Mouse (Mus musculus) urinary bladder, postnatal 10 days (tissue): ENCODE results near the gene Lyg1.
"Not testable (repeated sequence)": the region's sequence is repeated elsewhere in the genome, so short reads cannot be mapped to it uniquely, and the experiment has no call there.

Experiments used
- DNase-seq: peaks from one replicate; pipeline ENCODE4 v3.0.0; 2022; ENCODE audit warnings: low spot score

Gene Lyg1

GRCm38 (mm10) chr1:37957659-37958058 lies at the start of gene Lyg1:
Gene Lyg1, minus strand, starts transcription at chr1:37957759.
- no peak for DNase-seq

DNA sequence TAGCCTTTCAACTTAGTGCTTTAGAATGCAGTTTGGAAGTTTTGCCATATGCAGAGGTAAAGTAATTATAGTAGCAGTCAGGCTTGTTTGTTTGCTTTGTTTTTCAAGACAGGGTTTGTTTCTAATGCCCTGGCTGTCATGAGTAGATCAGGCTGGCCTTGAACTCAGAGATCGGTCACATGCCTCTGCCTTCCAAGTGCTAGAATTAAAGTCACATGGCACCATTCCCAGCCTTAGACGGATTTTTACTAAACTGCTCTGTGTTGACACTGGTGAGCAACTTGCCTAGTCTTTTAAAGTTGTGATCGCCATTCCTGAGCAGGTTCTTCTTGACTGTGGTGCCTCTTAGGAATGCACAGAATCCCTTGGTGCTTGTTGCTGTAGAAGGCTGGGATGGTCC lies 49.2 kb upstream of the Lyg1 start:
- no peak for DNase-seq

GRCm38 (mm10) chr1:38003046-38003445 lies 45.5 kb upstream of the Lyg1 start:
- no peak for DNase-seq

GRCm38 (mm10) chr1:38001956-38002355 lies 44.4 kb upstream of the Lyg1 start:
- no peak for DNase-seq

- no peak for DNase-seq
Observed at GRCm38 (mm10) chr1:38000844-38001243, 43.3 kb upstream of the Lyg1 start.

- DNase-seq, result no peak
Observed at GRCm38 (mm10) chr1:37999552-37999951, 42.0 kb upstream of the Lyg1 start.

DNA sequence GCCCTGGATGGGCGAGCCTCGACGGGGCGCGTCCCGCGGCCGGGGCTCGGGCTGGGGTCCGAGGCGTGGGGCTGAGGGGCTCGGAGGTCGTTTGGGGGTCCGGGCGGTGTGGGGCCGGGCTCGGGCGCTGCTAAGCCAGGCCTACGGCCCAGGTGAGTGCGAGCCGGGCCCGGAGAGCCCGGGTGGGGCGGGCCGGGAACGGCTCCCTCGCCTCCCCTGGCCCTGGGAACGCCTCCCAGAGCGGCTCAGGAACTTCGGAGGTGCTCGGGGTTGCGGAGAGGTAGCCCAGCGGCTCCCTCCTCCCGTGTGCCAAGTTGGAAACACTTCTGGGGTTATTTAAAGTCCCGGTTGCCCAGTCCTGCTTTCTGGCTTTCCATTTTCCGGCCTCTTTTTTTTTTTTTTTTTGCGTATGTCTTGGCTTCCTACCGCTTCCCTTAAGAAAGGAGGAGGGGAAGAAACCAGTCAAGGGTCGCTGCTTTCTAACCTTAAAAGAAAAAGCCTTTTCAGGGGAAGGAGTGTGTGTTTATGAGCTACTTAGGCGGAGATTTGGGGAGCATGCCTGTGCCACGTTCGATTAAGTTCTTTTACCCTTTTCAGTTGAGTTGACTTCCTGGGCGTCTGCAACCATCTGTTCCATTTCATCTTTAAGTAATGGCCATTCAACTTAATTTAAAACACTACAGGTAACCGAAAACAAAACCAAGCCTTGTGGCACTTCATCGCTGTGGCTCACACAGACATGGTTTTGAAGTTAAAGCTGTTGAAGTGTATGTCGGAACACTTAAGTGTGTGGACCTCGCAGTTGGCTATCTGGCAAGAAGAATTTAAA lies 41.0 kb upstream of the Lyg1 start:
- no peak for DNase-seq

- DNase-seq, result peak; percentile 78
Observed at GRCm38 (mm10) chr1:37997867-37998266, 40.3 kb upstream of the Lyg1 start, which contains the start of the genes Txndc9 and Eif5b. Gene Txndc9, minus strand, starts transcription at chr1:37997893. Gene Eif5b, plus strand, starts transcription at chr1:37998010.

DNA sequence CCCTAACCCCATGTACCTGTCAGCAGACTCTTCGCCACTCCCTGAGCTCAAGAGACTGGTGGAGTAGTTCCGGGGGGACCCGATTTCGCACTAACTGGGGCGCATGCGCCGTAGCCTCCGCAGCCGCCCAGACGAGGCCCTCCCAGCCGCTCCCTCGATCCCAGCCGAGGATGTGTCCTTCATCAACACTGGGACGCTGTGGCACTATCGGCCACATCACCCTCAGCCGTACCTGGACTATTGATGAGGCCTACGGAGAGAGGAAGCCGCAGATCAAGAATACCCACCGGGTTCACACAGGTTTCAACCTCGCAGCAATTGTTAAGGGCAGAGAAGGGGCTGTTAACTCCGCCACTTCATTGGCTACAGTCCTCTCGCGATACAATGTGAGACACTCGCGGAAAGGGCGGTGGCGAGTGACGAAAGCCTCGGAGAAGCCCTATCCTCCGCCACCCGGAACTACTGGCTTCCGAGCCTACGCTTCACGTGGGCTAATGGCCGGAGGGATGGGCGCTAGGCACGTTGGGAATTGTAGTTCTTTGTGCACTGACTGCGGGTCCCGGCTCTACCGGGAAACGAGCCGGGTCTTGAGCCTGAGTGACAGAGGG lies 39.4 kb upstream of the Lyg1 start:
- peak; percentile 87 for DNase-seq

GRCm38 (mm10) chr1:37996226-37996625 lies 38.7 kb upstream of the Lyg1 start:
- no peak for DNase-seq

DNA sequence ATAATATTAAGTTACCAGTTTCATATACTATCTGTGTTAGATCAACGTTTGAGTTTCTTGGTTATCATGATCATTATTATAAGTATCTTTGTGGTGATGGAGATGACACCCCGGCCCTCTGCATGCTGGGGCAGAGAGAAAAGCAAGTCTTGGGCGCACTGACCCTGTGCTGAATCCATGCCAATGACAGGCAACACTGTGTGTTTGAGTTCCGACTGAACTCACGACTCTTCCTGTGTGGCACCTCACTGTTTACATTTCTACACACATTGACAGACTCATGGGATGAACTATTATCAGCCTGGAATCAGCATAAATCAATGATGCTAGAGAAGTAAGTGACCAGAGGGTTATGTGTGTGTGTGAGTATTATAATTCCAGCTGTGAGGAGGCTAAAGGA lies 30.3 kb upstream of the Lyg1 start:
- DNase-seq, result no peak

DNA sequence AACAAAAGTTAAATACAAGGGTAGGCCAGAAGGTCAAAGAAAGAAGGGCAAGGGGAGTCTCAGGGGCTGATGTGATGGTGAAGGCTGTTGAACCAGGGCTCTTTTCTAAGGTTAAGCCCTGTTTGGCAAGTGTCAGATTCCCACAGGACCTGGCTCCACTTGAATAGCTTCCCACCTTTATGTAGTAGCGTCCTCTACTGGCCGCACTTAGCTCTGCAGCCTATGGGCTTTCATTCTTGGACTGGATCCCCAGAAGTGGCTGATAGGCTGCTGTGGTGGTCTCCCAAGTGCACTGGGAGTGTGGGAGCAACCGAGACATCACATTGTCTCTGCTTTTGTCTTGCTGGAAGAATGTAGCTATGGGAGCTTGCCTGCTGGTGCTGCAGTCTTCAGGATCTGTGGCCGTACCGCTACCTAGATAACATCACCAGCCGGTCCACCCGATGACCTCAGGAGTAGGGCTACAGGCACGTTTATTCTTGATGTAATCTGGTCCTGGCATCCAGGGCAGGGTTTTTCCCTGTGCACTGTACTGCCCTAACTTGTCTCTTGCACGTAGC lies 28.3 kb upstream of the Lyg1 start:
- no peak for DNase-seq

- DNase-seq, result no peak
Observed at GRCm38 (mm10) chr1:37984326-37984725, 26.8 kb upstream of the Lyg1 start.

DNA sequence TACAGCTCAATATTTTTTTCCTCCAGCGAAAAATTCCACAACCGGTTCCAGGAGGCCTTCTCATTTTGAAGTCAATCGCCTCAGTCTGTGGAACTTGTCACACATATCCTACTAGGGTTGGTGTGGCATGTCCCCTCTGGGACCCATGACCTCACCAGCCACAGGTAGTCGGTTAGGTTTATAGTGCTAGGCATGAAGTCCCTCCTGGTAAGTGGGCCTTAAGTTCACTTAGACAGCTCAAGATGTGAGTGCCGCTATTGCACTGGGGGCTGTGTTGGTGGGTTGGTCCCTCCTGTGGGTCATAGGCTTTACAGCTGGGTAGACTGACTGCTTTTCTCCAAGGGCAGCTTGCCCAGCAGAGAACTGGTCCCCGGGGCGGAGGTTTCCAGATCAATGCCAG lies 19.7 kb upstream of the Lyg1 start:
- DNase-seq, result no peak

DNA sequence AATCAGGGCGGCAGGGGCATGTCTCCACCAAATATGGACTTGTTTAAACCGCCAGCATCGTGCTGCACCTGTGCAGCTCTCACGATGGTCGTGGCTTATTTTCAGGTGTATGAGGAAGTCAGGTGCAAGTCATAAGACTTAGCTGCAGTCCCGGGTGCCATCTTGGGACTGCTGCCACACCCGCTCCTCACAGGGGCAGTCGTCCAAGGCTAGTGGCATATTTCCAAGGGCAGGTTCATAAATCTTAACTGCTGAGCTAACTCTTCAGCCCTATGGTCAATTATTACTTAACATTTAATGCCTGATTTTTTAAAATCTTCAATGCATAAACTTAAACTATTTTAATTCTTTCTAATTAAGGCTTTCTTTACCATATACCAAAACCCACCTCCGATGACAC lies 19.1 kb upstream of the Lyg1 start:
- DNase-seq, result not testable (repeated sequence)

DNA sequence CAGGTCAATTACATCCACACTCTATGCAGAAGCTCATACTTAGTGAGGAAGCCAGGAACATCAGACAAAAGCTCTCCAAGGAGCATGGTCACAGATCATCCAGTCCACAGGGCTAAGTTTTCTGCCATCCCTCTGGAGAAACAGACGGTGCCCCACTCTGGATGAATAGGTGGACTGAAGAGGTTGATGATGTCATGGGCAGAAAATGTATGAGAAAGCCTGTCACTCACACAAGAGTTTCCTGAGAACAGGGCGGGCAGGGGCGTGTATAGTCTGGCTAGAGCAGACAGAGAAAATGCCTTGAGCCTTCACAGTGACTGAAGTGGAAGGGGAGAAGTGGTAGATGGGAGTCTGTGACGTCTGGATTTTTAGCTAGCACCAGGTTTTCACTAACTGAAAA lies 14.0 kb upstream of the Lyg1 start:
- no peak for DNase-seq

GRCm38 (mm10) chr1:37968746-37969145 lies 11.2 kb upstream of the Lyg1 start:
- no peak for DNase-seq

DNA sequence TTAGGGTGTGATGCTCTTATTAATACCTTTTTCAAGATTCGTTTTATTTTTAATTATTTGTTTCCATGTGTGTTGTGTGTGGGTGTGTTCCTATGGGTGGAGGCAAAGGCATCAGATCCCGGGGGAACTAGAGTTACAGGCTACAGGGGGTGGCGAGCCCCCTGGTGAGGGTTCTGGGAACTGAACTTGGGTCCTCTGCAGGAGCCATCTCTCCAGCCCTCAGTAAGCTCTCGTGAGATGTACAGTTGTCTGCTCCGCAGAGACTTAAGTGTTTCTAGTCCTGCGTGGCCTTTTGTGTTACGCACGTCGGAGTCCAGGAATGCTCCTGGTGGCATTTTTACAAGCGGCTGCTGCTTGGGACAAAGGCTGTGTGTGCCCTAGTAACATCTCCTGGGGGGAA lies 8.0 kb upstream of the Lyg1 start:
- DNase-seq, result no peak

- no peak for DNase-seq
Observed at GRCm38 (mm10) chr1:37959486-37959885, 1.9 kb upstream of the Lyg1 start.

- DNase-seq, result no peak
Observed at GRCm38 (mm10) chr1:37958516-37958915, 957 bp upstream of the Lyg1 start.

- DNase-seq, result no peak
Observed at GRCm38 (mm10) chr1:37956690-37957431, 698 bp downstream of the Lyg1 start.

DNA sequence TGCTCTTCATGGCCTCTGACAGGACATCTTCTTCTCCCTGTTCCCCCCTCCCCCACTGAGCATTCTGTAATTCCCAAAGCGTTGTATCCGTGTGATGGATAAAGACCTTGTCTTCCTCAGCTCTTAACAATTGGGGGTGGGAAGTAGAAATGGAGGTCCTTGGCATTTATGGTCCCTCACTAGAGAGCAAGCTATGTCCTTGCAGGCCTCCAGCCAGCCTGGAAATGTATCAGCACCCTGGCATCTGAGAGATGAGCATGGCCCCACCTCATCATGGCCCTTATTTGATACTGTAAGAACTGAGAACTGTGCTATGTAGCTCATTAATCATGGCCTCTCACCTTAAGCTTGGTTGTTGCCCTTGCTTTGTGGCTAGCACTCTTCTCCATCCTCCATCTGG lies 2.3 kb downstream of the Lyg1 start:
- DNase-seq, result no peak

- no peak for DNase-seq
Observed at GRCm38 (mm10) chr1:37954786-37955185, 2.8 kb downstream of the Lyg1 start.
